Mouse (Mus musculus): ENCODE measurements around the gene Ikbkg. TPM values are rescaled to one million over a fixed set of nuclear protein-coding genes. Genes with fewer than 3 reads are reported as not detected.

Gene Ikbkg
- polyA plus RNA-seq, 1 experiment from 2014 or later: 19.4 TPM

Other genes with a start within 250 kb of the Ikbkg start
- not detected in 2 replicates for gene Tex28, start 225.5 kb upstream of the Ikbkg start, polyA plus RNA-seq (2014; fragmentation: Nextera tagmentation; extraction: Ambion mirVana)
- not detected in 2 replicates for gene Tktl1, start 216.0 kb upstream of the Ikbkg start, polyA plus RNA-seq (2014; fragmentation: Nextera tagmentation; extraction: Ambion mirVana)
- 170 and 219 TPM in 2 replicates for gene Flna, start 143.5 kb upstream of the Ikbkg start, polyA plus RNA-seq (2014; fragmentation: Nextera tagmentation; extraction: Ambion mirVana)
- 16.7 and 22.3 TPM in 2 replicates for gene Emd, start 138.6 kb upstream of the Ikbkg start, polyA plus RNA-seq (2014; fragmentation: Nextera tagmentation; extraction: Ambion mirVana)
- 532 and 534 TPM in 2 replicates for gene Rpl10, start 122.5 kb upstream of the Ikbkg start, polyA plus RNA-seq (2014; fragmentation: Nextera tagmentation; extraction: Ambion mirVana)
- 49.1 and 58.2 TPM in 2 replicates for gene Taz, start 111.4 kb upstream of the Ikbkg start, polyA plus RNA-seq (2014; fragmentation: Nextera tagmentation; extraction: Ambion mirVana)
- gene Dnase1l1, start 111.0 kb upstream of the Ikbkg start, polyA plus RNA-seq (2014; fragmentation: Nextera tagmentation; extraction: Ambion mirVana): 10.5 and 11.5 TPM in 2 replicates
- gene Atp6ap1, start 96.2 kb upstream of the Ikbkg start, polyA plus RNA-seq (2014; fragmentation: Nextera tagmentation; extraction: Ambion mirVana): 90.6 and 131 TPM in 2 replicates
- gene Gdi1, start 88.3 kb upstream of the Ikbkg start, polyA plus RNA-seq (2014; fragmentation: Nextera tagmentation; extraction: Ambion mirVana): 131 and 162 TPM in 2 replicates
- 52.9 and 54.2 TPM in 2 replicates for gene Fam50a, start 80.3 kb upstream of the Ikbkg start, polyA plus RNA-seq (2014; fragmentation: Nextera tagmentation; extraction: Ambion mirVana)
- gene Plxna3, start 64.2 kb upstream of the Ikbkg start, polyA plus RNA-seq (2014; fragmentation: Nextera tagmentation; extraction: Ambion mirVana): 5.3 and 6.9 TPM in 2 replicates
- gene Lage3, start 39.7 kb upstream of the Ikbkg start, polyA plus RNA-seq (2014; fragmentation: Nextera tagmentation; extraction: Ambion mirVana): 103 and 105 TPM in 2 replicates
- 66.5 and 71.0 TPM in 2 replicates for gene Ubl4a, start 20.1 kb upstream of the Ikbkg start, polyA plus RNA-seq (2014; fragmentation: Nextera tagmentation; extraction: Ambion mirVana)
- gene Slc10a3, start 19.9 kb upstream of the Ikbkg start, polyA plus RNA-seq (2014; fragmentation: Nextera tagmentation; extraction: Ambion mirVana): 10.5 and 14.5 TPM in 2 replicates
- 21.8 and 23.8 TPM in 2 replicates for gene Fam3a, start within 50 bp of the Ikbkg start, polyA plus RNA-seq (2014; fragmentation: Nextera tagmentation; extraction: Ambion mirVana)
- gene G6pdx, start 35.9 kb downstream of the Ikbkg start, polyA plus RNA-seq (2014; fragmentation: Nextera tagmentation; extraction: Ambion mirVana): 25.7 and 26.6 TPM in 2 replicates
- gene Gm6880, start 88.1 kb downstream of the Ikbkg start, polyA plus RNA-seq (2014; fragmentation: Nextera tagmentation; extraction: Ambion mirVana): not detected in 2 replicates
- not detected in 2 replicates for gene Olfr1326-ps1, start 181.6 kb downstream of the Ikbkg start, polyA plus RNA-seq (2014; fragmentation: Nextera tagmentation; extraction: Ambion mirVana)
- not detected in 2 replicates for gene Olfr1325, start 199.4 kb downstream of the Ikbkg start, polyA plus RNA-seq (2014; fragmentation: Nextera tagmentation; extraction: Ambion mirVana)

All from heart, embryonic 11.5 days (tissue).